Mouse (Mus musculus): ENCODE results near the gene Sfta2. TPM values are rescaled to one million over a fixed set of nuclear protein-coding genes. Genes with fewer than 3 reads are reported as not detected.

Gene Sfta2
- total and polyA plus RNA-seq, 3 experiments, result not detected

DNA sequence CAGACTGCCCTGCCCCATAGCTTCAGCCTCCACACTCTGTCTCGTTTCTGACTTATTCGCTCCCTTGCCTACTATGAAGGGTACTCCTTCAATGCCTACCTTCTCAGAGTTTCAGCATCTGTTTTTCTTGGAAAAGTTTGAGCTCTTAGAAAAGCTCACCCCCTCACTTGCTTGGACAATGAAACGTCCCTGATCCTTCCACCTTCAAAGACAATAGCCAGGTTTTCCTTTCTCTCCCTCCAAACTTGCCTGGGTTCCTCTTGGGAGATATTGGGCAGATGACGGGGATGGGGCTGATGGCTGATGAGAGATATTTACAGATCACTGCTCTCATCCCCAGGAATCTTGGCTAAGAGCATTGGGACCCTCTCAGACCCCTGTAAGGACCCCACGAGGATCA, 47.0 kb upstream of the Sfta2 start:
- H3K4me1 ChIP-seq (ENCODE audit: control insufficient read depth in 1 of 2, insufficient read depth in 2 of 2, low read length in 2 of 2), result peaks cover 0 to 6% of the 10 kb centered on the region in 2 experiments; a peak in 1 of 4 replicates
- H3K9ac ChIP-seq (ENCODE audit: control insufficient read depth, low read depth, low read length, poor library complexity, severe bottlenecking), result no peak overlapping the region
- no peak for TF ChIP-seq USF1 (IDR thresholded peaks at IDR 0.05; ENCODE audit: low read depth, low read length)
- no peak for TF ChIP-seq SMC3 (IDR thresholded peaks at IDR 0.05; ENCODE audit: low read depth, low read length)
- no peak for TF ChIP-seq MAFK (IDR thresholded peaks at IDR 0.05; ENCODE audit: borderline replicate concordance, low read depth, low read length)
- no peak for TF ChIP-seq E2F4 (IDR thresholded peaks at IDR 0.05; ENCODE audit: borderline replicate concordance, low read depth, low read length)
- TF ChIP-seq KAT2A (conservative IDR thresholded peaks at IDR 0.05; ENCODE audit: low read depth, low read length), result no peak
- TF ChIP-seq POLR2A (IDR thresholded peaks at IDR 0.05; ENCODE audit: control insufficient read depth in 1 of 2, insufficient read depth in 1 of 2, low read depth in 1 of 2, low read length in 2 of 2, poor library complexity in 1 of 2), result no peak
- no peak for TF ChIP-seq CHD2 (IDR thresholded peaks at IDR 0.05; ENCODE audit: low read length)
- TF ChIP-seq MXI1 (IDR thresholded peaks at IDR 0.05; ENCODE audit: low read depth, low read length), result no peak
- no peak for TF ChIP-seq BHLHE40 (IDR thresholded peaks at IDR 0.05; ENCODE audit: borderline replicate concordance, low read depth, low read length)
- TF ChIP-seq ZC3H11A (IDR thresholded peaks at IDR 0.05; ENCODE audit: low read depth, low read length), result no peak
- no peak for TF ChIP-seq ELF1 (IDR thresholded peaks at IDR 0.05; ENCODE audit: low read depth, low read length)
- TF ChIP-seq UBTF (IDR thresholded peaks at IDR 0.05; ENCODE audit: borderline replicate concordance, insufficient read depth, low read depth, low read length), result no peak
- TF ChIP-seq POLR2AphosphoS5 (IDR thresholded peaks at IDR 0.05; ENCODE audit: borderline replicate concordance, low read depth, low read length), result no peak
- TF ChIP-seq HCFC1 (IDR thresholded peaks at IDR 0.05; ENCODE audit: low read depth, low read length), result no peak
- no peak for TF ChIP-seq ZMIZ1 (IDR thresholded peaks at IDR 0.05; ENCODE audit: low read depth, low read length)
- TF ChIP-seq GATA1 (IDR thresholded peaks at IDR 0.05; ENCODE audit: low read depth, low read length), result no peak
- TF ChIP-seq CHD1 (IDR thresholded peaks at IDR 0.05; ENCODE audit: low read depth, low read length), result no peak
- TF ChIP-seq ETS1 (IDR thresholded peaks at IDR 0.05; ENCODE audit: low read depth, low read length), result no peak
- no peaks in the 10 kb centered on the region for H3K9me3 ChIP-seq (replicated peaks; ENCODE audit: insufficient read depth, low read length)
- no peak overlapping the region for H3K4me3 ChIP-seq (ENCODE audit: control insufficient read depth in 1 of 2, insufficient read depth in 1 of 2, low read depth in 2 of 2, low read length in 2 of 2)
- no peak overlapping the region for H3K27ac ChIP-seq (ENCODE audit: control insufficient read depth, low read depth, low read length)
- DNase-seq (ENCODE audit: low read depth, low spot score), result no peak
- H3K36me3 ChIP-seq (ENCODE audit: control insufficient read depth in 1 of 2, insufficient read depth in 2 of 2, low read length in 2 of 2), result no peaks in the 10 kb centered on the region
- H3K27me3 ChIP-seq (ENCODE audit: control insufficient read depth in 1 of 2, insufficient read depth in 2 of 2, low read length in 2 of 2), result no peaks in the 10 kb centered on the region
- H3K79me2 ChIP-seq (ENCODE audit: control insufficient read depth, insufficient read depth, low read length, poor library complexity), result no peaks in the 10 kb centered on the region

DNA sequence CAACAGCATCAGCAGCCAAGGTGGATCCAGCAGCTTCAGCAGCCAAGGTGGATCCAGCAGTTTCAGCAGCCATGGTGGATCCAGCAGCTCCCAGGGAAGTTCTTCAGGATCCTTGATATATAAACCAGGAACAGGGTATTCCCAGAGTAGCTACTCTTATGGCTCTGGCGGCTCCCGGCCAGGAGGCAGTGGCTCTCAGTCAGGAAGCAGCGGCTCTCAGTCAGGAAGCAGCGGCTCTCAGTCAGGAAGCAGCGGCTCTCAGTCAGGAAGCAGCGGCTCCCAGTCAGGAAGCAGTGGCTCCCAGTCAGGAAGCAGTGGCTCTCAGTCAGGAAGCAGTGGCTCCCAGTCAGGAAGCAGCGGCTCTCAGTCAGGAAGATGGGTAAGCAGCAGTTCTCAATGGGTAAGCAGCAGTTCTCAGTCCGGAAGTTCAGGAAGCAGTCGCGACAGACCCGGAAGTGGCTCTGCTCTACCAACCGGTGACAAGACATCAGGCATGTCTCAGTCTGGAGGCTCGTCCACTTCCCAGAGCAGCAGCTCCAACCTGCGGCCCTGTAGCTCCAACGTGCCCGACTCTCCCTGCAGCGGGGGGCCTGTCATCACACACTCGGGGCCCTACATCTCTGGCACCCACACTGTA, 46.5 kb upstream of the Sfta2 start:
- Histone ChIP-seq H3K79me2 (ENCODE audit: control insufficient read depth, insufficient read depth, low read length, poor library complexity) (no peaks in the 10 kb centered on the region), H3K9me3 (replicated peaks; ENCODE audit: insufficient read depth, low read length) (no peaks in the 10 kb centered on the region), H3K36me3 (ENCODE audit: control insufficient read depth in 1 of 2, insufficient read depth in 2 of 2, low read length in 2 of 2) (no peaks in the 10 kb centered on the region), H3K4me3 (ENCODE audit: control insufficient read depth in 1 of 2, insufficient read depth in 1 of 2, low read depth in 2 of 2, low read length in 2 of 2) (no peak overlapping the region), H3K4me1 (ENCODE audit: control insufficient read depth in 1 of 2, insufficient read depth in 2 of 2, low read length in 2 of 2) (peaks cover 0 to 6% of the 10 kb centered on the region in 2 experiments; a peak in 1 of 4 replicates), H3K27me3 (ENCODE audit: control insufficient read depth in 1 of 2, insufficient read depth in 2 of 2, low read length in 2 of 2) (no peaks in the 10 kb centered on the region), H3K27ac (ENCODE audit: control insufficient read depth, low read depth, low read length) (no peak overlapping the region), H3K9ac (ENCODE audit: control insufficient read depth, low read depth, low read length, poor library complexity, severe bottlenecking) (no peak overlapping the region)
- DNase-seq (ENCODE audit: low read depth, low spot score), result no peak
- no peak for TF ChIP-seq JUND (IDR thresholded peaks at IDR 0.05; ENCODE audit: low read depth, low read length)
- no peak for TF ChIP-seq ZNF384 (IDR thresholded peaks at IDR 0.05; ENCODE audit: low read depth, low read length)
- TF ChIP-seq ELF1 (IDR thresholded peaks at IDR 0.05; ENCODE audit: low read depth, low read length), result no peak
- TF ChIP-seq GATA1 (IDR thresholded peaks at IDR 0.05; ENCODE audit: low read depth, low read length), result no peak
- no peak for TF ChIP-seq SMC3 (IDR thresholded peaks at IDR 0.05; ENCODE audit: low read depth, low read length)
- TF ChIP-seq HCFC1 (IDR thresholded peaks at IDR 0.05; ENCODE audit: low read depth, low read length), result no peak
- no peak for TF ChIP-seq CTCF (IDR thresholded peaks at IDR 0.05 in 2 of 3, conservative IDR thresholded peaks at IDR 0.05 in 1 of 3; ENCODE audit: control insufficient read depth in 1 of 3, insufficient read depth in 1 of 3, low read depth in 2 of 3, low read length in 3 of 3, poor library complexity in 1 of 3, severe bottlenecking in 1 of 3)
- no peak for TF ChIP-seq GABPA (IDR thresholded peaks at IDR 0.05; ENCODE audit: low read depth, low read length)
- no peak for TF ChIP-seq RCOR1 (IDR thresholded peaks at IDR 0.05; ENCODE audit: low read depth, low read length)
- no peak for TF ChIP-seq POLR2AphosphoS5 (IDR thresholded peaks at IDR 0.05; ENCODE audit: borderline replicate concordance, low read depth, low read length)
- no peak for TF ChIP-seq ZKSCAN1 (IDR thresholded peaks at IDR 0.05; ENCODE audit: low read depth, low read length)
- TF ChIP-seq RAD21 (IDR thresholded peaks at IDR 0.05; ENCODE audit: low read depth, low read length), result no peak
- TF ChIP-seq USF2 (IDR thresholded peaks at IDR 0.05; ENCODE audit: borderline replicate concordance in 1 of 2, insufficient read depth in 1 of 2, low read depth in 1 of 2, low read length in 2 of 2), result no peak
- no peak for TF ChIP-seq BHLHE40 (IDR thresholded peaks at IDR 0.05; ENCODE audit: borderline replicate concordance, low read depth, low read length)
- no peak for TF ChIP-seq NRF1 (IDR thresholded peaks at IDR 0.05; ENCODE audit: insufficient read depth, low read depth, low read length, poor library complexity, severe bottlenecking)
- TF ChIP-seq MYB (IDR thresholded peaks at IDR 0.05; ENCODE audit: low read depth, low read length), result no peak
